Comparison of ENCODE assay signal across 22 mouse cellular contexts in the genomic region with DNA sequence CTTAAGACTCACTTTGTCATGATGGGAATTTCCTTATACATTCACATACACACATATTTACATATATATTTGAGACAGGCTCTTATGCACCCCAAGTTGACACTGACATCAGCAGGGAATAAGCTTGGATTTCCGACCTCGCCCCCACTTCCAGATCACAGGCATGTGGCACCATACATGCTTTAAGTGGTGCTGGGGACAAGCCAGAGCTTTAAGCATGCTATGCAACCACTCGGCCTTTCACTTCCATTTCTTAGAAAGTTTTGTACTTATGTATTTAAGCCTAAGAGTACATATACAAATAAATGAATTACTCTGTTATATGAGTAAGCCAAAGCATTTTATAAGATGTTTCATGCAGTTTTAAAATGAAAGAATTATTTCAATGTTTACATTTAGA. TPM values are rescaled to one million over a fixed set of nuclear protein-coding genes. Genes with fewer than 3 reads are reported as not detected.
DNase-seq lines count a peak whose midpoint lies in the region; ATAC-seq and TF ChIP-seq lines count a peak whose summit lies in the region.
"Had no signal": no experiment of that assay in that cellular context is flagged by ENCODE, and none has a peak within 500 bp of the region (broad histone marks: within the 10 kb centered on the region; RNA-seq: fewer than 3 reads in every experiment).

No protein-coding gene starts in this region.

- no peak for TF ChIP-seq EP300 in stomach, postnatal 0 days (optimal IDR thresholded peaks at IDR 0.05)

- H3K27ac ChIP-seq in intestine, embryonic 15.5 days = no peak overlapping the region
- no peak overlapping the region for H3K27ac ChIP-seq in intestine, embryonic 16.5 days (ENCODE audit: low read length)
- no peak overlapping the region for H3K27ac ChIP-seq in lung, embryonic 16.5 days (ENCODE audit: low read length)
- no peak overlapping the region for H3K27ac ChIP-seq in stomach, postnatal 0 days (replicated peaks)
- H3K27ac ChIP-seq: embryonic facial prominence, embryonic 13.5 days; embryonic facial prominence, embryonic 15.5 days; forebrain, embryonic 10.5 days; forebrain, embryonic 12.5 days had no signal

- no peak overlapping the region for H3K4me2 ChIP-seq in intestine, embryonic 15.5 days (replicated peaks)
- H3K4me2 ChIP-seq in intestine, embryonic 16.5 days (ENCODE audit: low read depth, low read length) = no peak overlapping the region
- no peak overlapping the region for H3K4me2 ChIP-seq in lung, embryonic 16.5 days (ENCODE audit: low read depth, low read length)
- H3K4me2 ChIP-seq in stomach, postnatal 0 days (replicated peaks; ENCODE audit: low read depth) = no peak overlapping the region
- H3K4me2 ChIP-seq: embryonic facial prominence, embryonic 13.5 days; embryonic facial prominence, embryonic 15.5 days; forebrain, embryonic 12.5 days had no signal

- H3K9me3 ChIP-seq in intestine, embryonic 15.5 days = no peaks in the 10 kb centered on the region
- H3K9me3 ChIP-seq in intestine, embryonic 16.5 days (ENCODE audit: control insufficient read depth, low read length) = no peaks in the 10 kb centered on the region
- H3K9me3 ChIP-seq in lung, embryonic 16.5 days (ENCODE audit: control insufficient read depth, low read length) = no peaks in the 10 kb centered on the region
- H3K9me3 ChIP-seq in stomach, postnatal 0 days (ENCODE audit: control insufficient read depth, low read length) = no peaks in the 10 kb centered on the region
- H3K9me3 ChIP-seq: embryonic facial prominence, embryonic 13.5 days; embryonic facial prominence, embryonic 15.5 days; forebrain, embryonic 10.5 days; forebrain, embryonic 12.5 days had no signal

- no peak overlapping the region for H3K9ac ChIP-seq in intestine, embryonic 15.5 days
- no peak overlapping the region for H3K9ac ChIP-seq in intestine, embryonic 16.5 days (ENCODE audit: low read depth, low read length)
- H3K9ac ChIP-seq in lung, embryonic 16.5 days (ENCODE audit: low read length) = no peak overlapping the region
- H3K9ac ChIP-seq in stomach, postnatal 0 days (ENCODE audit: low read length) = no peak overlapping the region
- H3K9ac ChIP-seq: embryonic facial prominence, embryonic 13.5 days; embryonic facial prominence, embryonic 15.5 days; forebrain, embryonic 12.5 days had no signal

- no peaks in the 10 kb centered on the region for H3K36me3 ChIP-seq in intestine, embryonic 15.5 days
- H3K36me3 ChIP-seq in intestine, embryonic 16.5 days (ENCODE audit: control insufficient read depth, insufficient read depth, low read length) = no peaks in the 10 kb centered on the region
- no peaks in the 10 kb centered on the region for H3K36me3 ChIP-seq in lung, embryonic 16.5 days (ENCODE audit: control insufficient read depth, insufficient read depth, low read length)
- H3K36me3 ChIP-seq in stomach, postnatal 0 days (ENCODE audit: control insufficient read depth, insufficient read depth, low read length) = no peaks in the 10 kb centered on the region
- H3K36me3 ChIP-seq: embryonic facial prominence, embryonic 13.5 days; embryonic facial prominence, embryonic 15.5 days; forebrain, embryonic 10.5 days; forebrain, embryonic 12.5 days had no signal

- TF ChIP-seq CTCF in stomach, postnatal 0 days (IDR thresholded peaks at IDR 0.05; ENCODE audit: low read depth) = no peak

- H3K27me3 ChIP-seq in intestine, embryonic 15.5 days (replicated peaks) = no peaks in the 10 kb centered on the region
- no peaks in the 10 kb centered on the region for H3K27me3 ChIP-seq in intestine, embryonic 16.5 days (replicated peaks; ENCODE audit: control insufficient read depth, insufficient read depth, low read length)
- H3K27me3 ChIP-seq in lung, embryonic 16.5 days (ENCODE audit: control insufficient read depth, insufficient read depth, low read depth, low read length) = no peaks in the 10 kb centered on the region
- no peaks in the 10 kb centered on the region for H3K27me3 ChIP-seq in stomach, postnatal 0 days (ENCODE audit: control insufficient read depth, insufficient read depth, low read length)
- H3K27me3 ChIP-seq: embryonic facial prominence, embryonic 13.5 days; embryonic facial prominence, embryonic 15.5 days; forebrain, embryonic 12.5 days had no signal

- 0 out of 2 replicates have a peak, but pooled peaks cover 2% of the 10 kb centered on the region for H3K4me1 ChIP-seq in intestine, embryonic 15.5 days (replicated peaks)
- H3K4me1 ChIP-seq in intestine, embryonic 16.5 days (ENCODE audit: control insufficient read depth, insufficient read depth, low read length) = peaks cover 8% of the 10 kb centered on the region; the same call in 1 of the 2 replicates
- peaks cover 10% of the 10 kb centered on the region for H3K4me1 ChIP-seq in lung, embryonic 16.5 days (replicated peaks; ENCODE audit: control insufficient read depth, insufficient read depth, low read length)
- no peaks in the 10 kb centered on the region for H3K4me1 ChIP-seq in stomach, postnatal 0 days (replicated peaks; ENCODE audit: control insufficient read depth, insufficient read depth)

- peak; percentile 23; the same call in 1 of the 2 replicates for ATAC-seq in intestine, embryonic 15.5 days
- ATAC-seq in intestine, embryonic 16.5 days = no peak
- peak; percentile 36; the same call in 1 of the 2 replicates for ATAC-seq in lung, embryonic 16.5 days (ENCODE audit: low read depth)
- ATAC-seq in stomach, postnatal 0 days (ENCODE audit: low FRiP score, low TSS enrichment) = peak; percentile 55
- ATAC-seq: forebrain, embryonic 14.5 days had no signal

- H3K4me3 ChIP-seq in intestine, embryonic 15.5 days (replicated peaks) = no peak overlapping the region
- H3K4me3 ChIP-seq in intestine, embryonic 16.5 days (ENCODE audit: low read length) = no peak overlapping the region
- H3K4me3 ChIP-seq in lung, embryonic 16.5 days (ENCODE audit: low read length) = no peak overlapping the region
- H3K4me3 ChIP-seq in stomach, postnatal 0 days (ENCODE audit: low read depth, low read length) = no peak overlapping the region
- H3K4me3 ChIP-seq: embryonic facial prominence, embryonic 13.5 days; embryonic facial prominence, embryonic 15.5 days; erythroblast, embryonic 14.5 days; forebrain, embryonic 10.5 days; forebrain, embryonic 12.5 days had no signal

- DNase-seq in lung, postnatal 25 days (ENCODE audit: low spot score) = no peak
- DNase-seq in stomach, postnatal 0 days (ENCODE audit: low spot score) = no peak
- DNase-seq in ovary, postnatal 36 days (ENCODE audit: low spot score) = no peak
- DNase-seq: adrenal gland, adult 2 months; adrenal gland, postnatal 10 days; adrenal gland, postnatal 25 days; cerebellum, adult 11 months; cerebellum, adult 18-20 months; cerebellum, adult 8-10 months; cerebellum, adult 9-11 months; cerebellum, postnatal 14 days; cerebellum, postnatal 36 days; embryo, embryonic 11 days had no signal

- WGBS in intestine, embryonic 15.5 days = 66% methylated on average over 3 of the region's 3 CpGs
- 69% methylated on average over 3 of the region's 3 CpGs for WGBS in intestine, embryonic 16.5 days
- 54% methylated on average over 3 of the region's 3 CpGs for WGBS in lung, embryonic 16.5 days
- 57% methylated on average over 3 of the region's 3 CpGs for WGBS in stomach, postnatal 0 days

RNA-seq across cellular contexts. Expression of a gene that starts 6.3 kb away (rescaled TPM):
- polyA plus RNA-seq in intestine, embryonic 15.5 days (2015; fragmentation: Nextera tagmentation; extraction: Ambion mirVana) = 61.0 and 64.0 TPM in 2 replicates
- 73.0 and 85.2 TPM in 2 replicates for polyA plus RNA-seq in intestine, embryonic 16.5 days (2015; fragmentation: Nextera tagmentation; extraction: Ambion mirVana)
- polyA plus RNA-seq in lung, embryonic 16.5 days (2015; fragmentation: Nextera tagmentation; extraction: Ambion mirVana) = 69.2 TPM in 2 replicates
- 44.6 and 47.5 TPM in 2 replicates for polyA plus RNA-seq in stomach, postnatal 0 days (2015; fragmentation: Nextera tagmentation; extraction: Ambion mirVana)

RNA-seq across cellular contexts. Expression of a gene that starts 6.4 kb away (rescaled TPM):
- 94.2 and 109 TPM in 2 replicates for polyA plus RNA-seq in intestine, embryonic 15.5 days (2015; fragmentation: Nextera tagmentation; extraction: Ambion mirVana)
- polyA plus RNA-seq in intestine, embryonic 16.5 days (2015; fragmentation: Nextera tagmentation; extraction: Ambion mirVana) = 76.3 and 82.6 TPM in 2 replicates
- polyA plus RNA-seq in lung, embryonic 16.5 days (2015; fragmentation: Nextera tagmentation; extraction: Ambion mirVana) = 84.2 and 91.3 TPM in 2 replicates
- polyA plus RNA-seq in stomach, postnatal 0 days (2015; fragmentation: Nextera tagmentation; extraction: Ambion mirVana) = 45.6 and 54.0 TPM in 2 replicates

RNA-seq across cellular contexts. Expression of a gene that starts 39.9 kb away (rescaled TPM):
- polyA plus RNA-seq in intestine, embryonic 15.5 days (2015; fragmentation: Nextera tagmentation; extraction: Ambion mirVana) = 2.6 and 3.0 TPM in 2 replicates
- 2.0 and 2.3 TPM in 2 replicates for polyA plus RNA-seq in intestine, embryonic 16.5 days (2015; fragmentation: Nextera tagmentation; extraction: Ambion mirVana)
- polyA plus RNA-seq in lung, embryonic 16.5 days (2015; fragmentation: Nextera tagmentation; extraction: Ambion mirVana) = 2.8 and 3.2 TPM in 2 replicates
- polyA plus RNA-seq in stomach, postnatal 0 days (2015; fragmentation: Nextera tagmentation; extraction: Ambion mirVana) = 1.8 and 2.0 TPM in 2 replicates
